Mouse (Mus musculus) liver, adult 2 months (tissue): ENCODE results near the gene Tnni2.

Source experiments
- CTCF ChIP-seq: fragments of 200-500 bp; IDR thresholded peaks from 2 replicates; pipeline ENCODE4 v1.5.1; 2011; ENCODE audit warnings: low read depth, low read length, control low read depth
- POLR2A ChIP-seq: fragments of 200-500 bp; IDR thresholded peaks from 2 replicates; pipeline ENCODE4 v1.6.1; 2011; ENCODE audit warnings: low read length, control low read depth; ENCODE audit not compliant: insufficient read depth; ENCODE audit errors: extremely low read depth

GRCm38 (mm10) chr7:142470808-142471413, 29.3 kb downstream of the Tnni2 start:
- no peak for TF ChIP-seq POLR2A
- no peak for TF ChIP-seq CTCF
